Mouse (Mus musculus) thymus, adult 2 months (tissue): ENCODE results near the gene Npr1. TPM values are rescaled to one million over a fixed set of nuclear protein-coding genes. Genes with fewer than 3 reads are reported as not detected.
A peak's percentile ranks its signal among the peaks of the same experiment; 100 is the strongest.

Experiments used
- DNase-seq: peaks from one replicate; pipeline ENCODE4 v3.0.0; 2021
- H3K27ac ChIP-seq: fragments of 200-500 bp; 2 replicates; pipeline ENCODE4 v1.5.1; 2012; ENCODE audit warnings: low read length, control low read depth; ENCODE audit not compliant: control insufficient read depth, insufficient read depth
- H3K27me3 ChIP-seq: fragments of 200-500 bp; 2 replicates; pipeline ENCODE4 v1.6.1; 2012; ENCODE audit warnings: mild to moderate bottlenecking, low read length, moderate library complexity, mixed read lengths; ENCODE audit not compliant: control insufficient read depth, insufficient read depth
- H3K36me3 ChIP-seq: fragments of 200-500 bp; 2 replicates; pipeline ENCODE4 v1.6.1; 2012; ENCODE audit warnings: mild to moderate bottlenecking, low read length, moderate library complexity; ENCODE audit not compliant: control insufficient read depth, insufficient read depth
- H3K4me1 ChIP-seq: fragments of 200-500 bp; replicated peaks from 2 replicates; pipeline ENCODE4 v1.6.1; 2012; ENCODE audit warnings: low read length; ENCODE audit not compliant: control insufficient read depth, insufficient read depth
- H3K4me3 ChIP-seq: fragments of 200-500 bp; 2 replicates; pipeline ENCODE4 v1.5.1; 2012; ENCODE audit warnings: mild to moderate bottlenecking, low read length, control low read depth, moderate library complexity; ENCODE audit not compliant: control insufficient read depth, insufficient read depth
- CTCF ChIP-seq: fragments of 200-500 bp; IDR thresholded peaks from 2 replicates; pipeline ENCODE4 v1.5.1; 2012; ENCODE audit warnings: mild to moderate bottlenecking, control low read depth, low read length, moderate library complexity, borderline replicate concordance; ENCODE audit not compliant: control insufficient read depth, poor library complexity, insufficient read depth; ENCODE audit errors: extremely low read depth
- POLR2A ChIP-seq: fragments of 200-500 bp; IDR thresholded peaks from 2 replicates; pipeline ENCODE4 v1.6.1; 2012; ENCODE audit warnings: mild to moderate bottlenecking, low read length, control low read depth, moderate library complexity; ENCODE audit not compliant: control insufficient read depth, poor library complexity, insufficient read depth; ENCODE audit errors: extremely low read depth
- WGBS: fragments of 180-500 bp; shearing (Covaris S2); methylation state at CpG from one replicate; pipeline ENCODE4 v1.1.7; 2018; 5-methylcytosine and 5-hydroxymethylcytosine counted together
- polyA plus RNA-seq: library from polyadenylated mRNA; depleted of rRNA; stranded (reverse); fragments of >200 nt; gene quantifications from 2 replicates; pipeline ENCODE4 v1.2.3, GENCODE M21; 2012

The Npr1 gene
- polyA plus RNA-seq, 1 experiment: 11.4 TPM

DNA sequence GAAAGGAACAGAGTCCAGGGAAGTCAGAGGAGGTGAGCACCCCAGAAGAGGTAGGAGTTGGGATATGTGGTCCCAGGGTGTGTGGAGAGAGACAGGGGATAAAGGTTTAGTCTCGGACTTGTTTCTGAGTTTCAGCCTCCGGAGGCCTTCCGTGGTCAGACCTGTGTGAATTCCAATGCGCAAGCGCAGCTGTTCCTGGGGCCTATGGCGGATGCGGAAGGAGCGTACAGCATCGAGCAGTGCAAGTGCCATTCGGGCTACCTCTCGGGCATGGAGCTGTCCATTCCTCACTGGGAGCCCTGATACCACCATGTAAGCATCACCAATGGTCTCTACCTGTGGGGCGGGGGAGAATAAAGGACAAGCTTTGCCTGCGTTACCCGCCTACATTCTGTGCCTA, 10.7 kb downstream of the Npr1 start:
- no peak for TF ChIP-seq POLR2A
- no peak for TF ChIP-seq CTCF
- Histone ChIP-seq H3K27me3 (no peaks in the 10 kb centered on the region), H3K27ac (no peak overlapping the region), H3K4me3 (no peak overlapping the region), H3K36me3 (no peaks in the 10 kb centered on the region), H3K4me1 (peaks cover 4% of the 10 kb centered on the region; the same call in 1 of the 2 replicates)
- 97% methylated on average over 14 of the region's 14 CpGs for WGBS
- DNase-seq: no peak

DNA sequence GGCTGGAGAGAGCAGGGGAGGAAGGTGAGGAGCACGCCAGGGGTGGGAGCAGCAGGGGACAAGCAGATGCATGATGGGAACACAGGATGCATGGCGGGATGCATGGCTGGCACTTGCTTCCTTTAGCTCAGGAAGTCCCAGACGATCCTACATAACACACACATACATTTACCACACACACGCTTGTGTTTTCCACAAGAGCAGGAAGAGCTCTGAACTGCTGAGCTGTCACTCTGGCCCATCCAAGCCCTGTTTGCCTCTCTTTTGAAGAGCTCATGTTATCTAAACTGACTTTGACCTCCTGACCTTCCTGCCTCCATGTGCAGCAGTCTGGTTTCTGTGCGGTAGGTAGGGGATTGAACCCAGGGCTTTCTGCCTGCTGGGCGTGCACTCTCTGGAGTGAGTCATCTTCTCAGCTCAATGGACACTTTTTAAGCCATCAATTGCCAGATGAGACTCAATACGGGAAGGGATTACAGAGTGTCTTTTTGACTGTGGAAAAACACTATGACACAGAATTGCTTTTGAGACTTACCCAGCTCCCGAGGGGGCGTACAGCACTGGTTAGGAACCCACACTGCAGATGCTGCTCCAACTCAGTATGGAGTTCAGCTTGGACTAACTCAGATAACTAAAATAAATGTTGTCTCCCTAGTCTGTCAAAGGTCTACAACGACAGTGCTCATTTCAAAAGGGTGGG, 14.1 kb downstream of the Npr1 start:
- TF ChIP-seq POLR2A: no peak
- TF ChIP-seq CTCF: no peak
- 68% methylated on average over 10 of the region's 10 CpGs for WGBS
- H3K27ac ChIP-seq: no peak overlapping the region
- no peak overlapping the region for H3K4me3 ChIP-seq
- no peaks in the 10 kb centered on the region for H3K36me3 ChIP-seq
- no peak for DNase-seq
- H3K27me3 ChIP-seq: no peaks in the 10 kb centered on the region
- H3K4me1 ChIP-seq: peaks cover 11% of the 10 kb centered on the region

DNA sequence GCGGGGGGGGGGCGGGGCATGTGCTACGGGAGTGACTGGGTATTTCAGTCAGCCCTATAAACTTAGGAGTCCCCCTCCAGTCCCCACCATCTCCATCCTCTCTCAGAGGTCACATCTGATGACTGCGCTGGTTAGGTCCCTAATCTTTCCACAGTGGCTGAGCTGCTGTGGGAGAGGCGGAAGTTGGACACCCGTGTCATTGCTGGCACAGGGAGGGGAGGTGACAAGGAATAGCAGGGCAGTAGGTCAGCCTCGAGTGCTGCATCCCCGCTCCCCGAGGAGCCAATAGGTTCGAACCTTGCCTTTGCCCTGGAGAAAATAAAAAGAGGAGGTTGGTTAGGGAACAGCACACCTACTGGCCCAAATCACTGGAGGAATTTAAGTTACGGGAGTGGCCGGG, 14.8 kb downstream of the Npr1 start:
- Histone ChIP-seq H3K4me1 (peaks cover 15% of the 10 kb centered on the region), H3K4me3 (no peak overlapping the region), H3K36me3 (no peaks in the 10 kb centered on the region), H3K27ac (no peak overlapping the region), H3K27me3 (no peaks in the 10 kb centered on the region)
- DNase-seq: no peak
- WGBS: 64% methylated on average over 12 of the region's 12 CpGs
- TF ChIP-seq CTCF: no peak
- no peak for TF ChIP-seq POLR2A

DNA sequence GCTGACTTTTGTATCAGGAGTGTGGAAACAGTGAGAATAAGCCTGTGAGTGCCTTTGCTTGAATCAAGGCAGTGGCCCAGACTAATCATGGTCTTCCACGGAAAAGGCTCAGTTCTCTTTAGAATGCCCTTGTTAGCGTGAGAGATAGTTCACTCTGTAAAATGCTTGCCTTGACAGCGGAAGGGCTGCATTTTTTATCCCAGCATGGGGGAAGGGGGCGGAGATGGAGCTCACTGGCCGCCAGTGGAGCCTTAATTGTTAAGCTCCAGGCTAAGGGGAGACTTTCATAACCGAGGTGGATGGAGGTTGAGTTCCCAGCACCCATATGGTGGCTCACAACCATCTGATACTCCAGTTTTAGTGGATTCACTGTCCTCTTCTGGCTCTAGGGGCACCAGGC, 17.0 kb downstream of the Npr1 start:
- H3K4me1 ChIP-seq: peaks cover 15% of the 10 kb centered on the region
- no peaks in the 10 kb centered on the region for H3K36me3 ChIP-seq
- WGBS: 96% methylated on average over 6 of the region's 6 CpGs
- no peaks in the 10 kb centered on the region for H3K27me3 ChIP-seq
- TF ChIP-seq POLR2A (no peak), CTCF (no peak)
- no peak for DNase-seq
- H3K27ac ChIP-seq: no peak overlapping the region
- H3K4me3 ChIP-seq: no peak overlapping the region

DNA sequence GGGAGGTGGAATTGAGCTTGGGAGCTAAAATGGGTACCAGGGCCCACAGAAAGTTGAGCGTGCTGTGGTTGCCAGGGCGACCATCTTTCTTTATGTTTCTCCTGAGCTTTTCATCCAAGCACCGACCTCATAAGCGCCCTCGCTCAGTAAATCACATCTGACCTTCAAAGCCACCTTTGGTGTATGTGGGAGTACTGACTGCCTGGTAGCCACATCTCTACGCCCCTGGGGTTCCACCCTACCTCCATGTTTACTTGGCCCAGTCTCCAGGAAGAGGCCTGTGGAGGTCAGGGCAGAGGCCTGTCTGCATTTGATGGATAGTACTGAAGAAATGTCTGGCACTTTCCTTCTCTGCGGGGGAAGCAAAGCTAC, 18.6 kb downstream of the Npr1 start:
- H3K27me3 ChIP-seq: no peaks in the 10 kb centered on the region
- 67% methylated on average over 7 of the region's 7 CpGs for WGBS
- TF ChIP-seq CTCF: no peak
- TF ChIP-seq POLR2A: no peak
- DNase-seq: no peak
- H3K4me1 ChIP-seq: peaks cover 15% of the 10 kb centered on the region
- no peaks in the 10 kb centered on the region for H3K36me3 ChIP-seq
- H3K27ac ChIP-seq: no peak overlapping the region
- no peak overlapping the region for H3K4me3 ChIP-seq

DNA sequence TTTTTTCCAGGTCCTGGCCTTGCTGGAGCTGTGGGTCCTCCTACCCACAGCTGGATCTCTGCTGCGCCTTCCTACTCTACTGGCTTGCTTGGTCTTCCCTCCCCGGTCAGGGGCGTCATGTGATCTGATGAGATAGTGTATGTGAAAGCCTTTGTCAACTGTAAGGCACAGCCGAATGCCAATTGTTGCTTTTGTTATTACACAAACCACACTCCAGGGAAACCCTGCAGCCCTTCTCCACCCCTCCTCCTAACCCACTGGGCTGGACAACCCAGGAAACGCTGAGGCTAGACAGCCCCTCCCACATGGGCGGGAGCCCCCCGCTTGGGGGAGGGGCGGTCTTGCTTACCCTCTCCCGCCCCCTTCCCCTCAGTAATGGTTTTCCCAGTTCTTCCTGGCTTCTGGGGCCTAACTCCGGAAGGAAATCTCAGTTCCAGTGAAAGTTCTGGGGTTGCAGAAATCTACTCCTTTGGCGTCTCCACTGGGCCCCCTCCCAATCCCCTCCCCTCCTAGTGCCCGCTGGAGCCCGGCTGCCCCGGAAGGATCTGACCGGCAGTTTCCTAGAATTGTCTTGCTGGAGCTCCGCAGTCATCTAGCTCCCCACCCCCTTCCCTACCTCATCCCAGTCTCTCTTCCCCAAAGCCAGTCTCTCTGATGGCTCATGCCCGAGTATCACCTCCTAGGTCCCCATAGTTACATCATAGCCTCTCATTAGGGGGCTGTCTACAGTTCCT, 19.1 kb downstream of the Npr1 start:
- TF ChIP-seq CTCF: no peak
- TF ChIP-seq POLR2A: no peak
- H3K27me3 ChIP-seq: no peaks in the 10 kb centered on the region
- peak overlapping the region; percentile 65 for H3K4me3 ChIP-seq
- 5% methylated on average over 17 of the region's 17 CpGs for WGBS
- peak; percentile 61 for DNase-seq
- H3K36me3 ChIP-seq: no peaks in the 10 kb centered on the region
- H3K4me1 ChIP-seq: peaks cover 15% of the 10 kb centered on the region
- H3K27ac ChIP-seq: 0 out of 2 replicates have a peak overlapping the region, but pooled peaks have one; percentile 4
